Mouse (Mus musculus) yolk sac, embryonic 10.5 days (tissue): ENCODE measurements around the gene Ltk.
A peak's percentile ranks its signal among the peaks of the same experiment; 100 is the strongest.

Experiments
- DNase-seq: peaks from one replicate; pipeline ENCODE4 v3.0.0-alpha.2; 2017; ENCODE audit warnings: low spot score

Gene Ltk

GRCm38 (mm10) chr2:119760251-119760650 lies at the start of gene Ltk:
Ltk (minus strand) TSS chr2:119760431.
- DNase-seq, result no peak

GRCm38 (mm10) chr2:119808881-119809280 lies 48.6 kb upstream of the Ltk start:
- DNase-seq, result no peak

GRCm38 (mm10) chr2:119808438-119808837 lies 48.2 kb upstream of the Ltk start:
- no peak for DNase-seq

- DNase-seq, result no peak
These were observed 45.3 kb upstream of the Ltk start for GRCm38 (mm10) chr2:119805536-119805935.

DNA sequence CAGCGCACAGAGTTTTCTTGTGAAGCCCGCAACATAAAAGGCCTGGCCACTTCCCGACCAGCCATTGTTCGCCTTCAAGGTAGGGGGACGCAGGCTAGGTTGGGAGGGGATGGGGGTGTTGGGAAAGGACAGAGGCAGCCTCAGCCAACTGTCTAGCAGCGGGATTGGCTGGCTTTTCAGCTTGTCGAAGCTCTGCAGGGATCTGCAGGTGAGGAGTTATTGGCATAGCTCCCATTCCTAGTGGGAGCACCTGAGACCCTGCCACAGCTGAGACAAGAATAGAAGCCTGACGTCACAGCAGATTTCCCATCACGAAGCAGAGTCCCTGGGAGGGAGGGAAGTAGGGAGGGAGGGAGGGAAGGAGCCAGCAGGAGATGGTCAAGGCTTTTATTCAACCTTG lies 44.5 kb upstream of the Ltk start:
- DNase-seq, result no peak

- DNase-seq, result no peak
These were observed 44.0 kb upstream of the Ltk start for GRCm38 (mm10) chr2:119804275-119804628.

DNA sequence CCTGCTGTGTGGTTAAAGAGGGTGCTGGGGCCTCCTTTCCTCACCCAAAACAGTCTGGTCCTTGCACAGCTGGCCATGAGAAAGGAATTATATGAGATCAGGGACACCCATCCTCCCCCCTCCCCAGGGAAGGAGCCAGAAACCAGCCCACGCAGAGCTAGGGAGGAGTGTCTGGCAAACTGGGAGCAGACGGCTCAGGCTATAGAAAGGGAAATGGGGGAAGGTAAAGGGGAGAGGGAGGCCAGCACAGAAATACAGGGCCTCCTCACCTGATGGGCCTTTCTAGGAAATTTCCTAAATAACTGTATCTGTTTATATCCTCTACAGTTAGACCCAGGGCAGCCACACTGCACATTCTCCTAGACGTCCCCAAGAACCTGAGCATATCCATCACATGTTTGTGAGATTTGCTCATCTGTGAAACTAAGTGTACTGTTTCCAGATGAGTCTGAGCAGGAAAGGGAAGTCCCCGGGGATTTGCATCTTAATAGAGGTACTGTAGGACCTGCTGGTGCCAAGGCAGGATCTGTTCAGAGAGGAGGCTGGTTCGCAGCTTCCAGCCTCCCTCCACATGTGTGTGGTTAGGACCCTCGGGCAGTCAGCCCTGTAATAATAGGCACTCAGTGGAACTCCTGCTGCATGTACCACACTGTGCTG lies 43.5 kb upstream of the Ltk start:
- DNase-seq, result no peak

DNA sequence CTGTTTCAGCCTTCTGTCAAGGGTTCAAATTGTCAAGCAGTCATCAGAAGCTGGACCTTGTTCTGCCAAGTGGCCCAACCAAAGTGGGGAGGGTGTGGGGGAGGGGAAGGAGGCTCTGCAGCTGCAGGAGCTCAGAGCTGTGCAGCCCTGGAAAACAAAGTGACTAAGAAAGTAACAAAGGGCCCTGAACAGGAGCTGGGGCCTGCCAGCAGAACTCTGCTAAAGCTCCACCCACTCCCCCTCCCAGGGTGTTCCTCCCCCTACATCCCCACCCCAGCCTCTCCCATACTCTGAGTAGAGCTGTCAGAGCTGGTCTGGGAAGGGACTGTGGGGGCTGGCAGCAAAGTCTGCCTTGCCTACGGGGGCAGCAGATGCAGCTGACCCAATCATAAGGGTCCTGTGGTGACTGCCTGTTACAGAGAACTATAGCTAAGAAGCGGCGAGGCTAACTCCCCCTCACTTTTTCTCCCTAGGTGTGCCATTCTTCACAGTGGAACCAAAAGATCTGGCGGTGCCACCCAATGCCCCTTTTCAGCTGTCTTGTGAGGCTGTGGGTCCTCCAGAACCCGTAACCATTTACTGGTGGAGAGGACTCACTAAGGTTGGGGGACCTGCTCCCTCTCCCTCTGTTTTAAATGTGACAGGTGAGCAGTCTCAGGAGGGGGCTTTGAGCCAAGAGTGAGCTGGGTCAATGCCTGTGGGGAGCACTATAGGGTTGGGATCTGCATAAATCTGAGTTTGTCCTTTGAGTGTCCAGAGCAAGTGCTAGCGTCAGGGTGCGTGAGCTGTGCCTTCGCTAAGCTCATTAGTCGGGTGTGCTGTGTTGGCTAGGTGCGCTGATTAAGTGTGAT lies 42.8 kb upstream of the Ltk start:
- DNase-seq, result peak; percentile 27

DNA sequence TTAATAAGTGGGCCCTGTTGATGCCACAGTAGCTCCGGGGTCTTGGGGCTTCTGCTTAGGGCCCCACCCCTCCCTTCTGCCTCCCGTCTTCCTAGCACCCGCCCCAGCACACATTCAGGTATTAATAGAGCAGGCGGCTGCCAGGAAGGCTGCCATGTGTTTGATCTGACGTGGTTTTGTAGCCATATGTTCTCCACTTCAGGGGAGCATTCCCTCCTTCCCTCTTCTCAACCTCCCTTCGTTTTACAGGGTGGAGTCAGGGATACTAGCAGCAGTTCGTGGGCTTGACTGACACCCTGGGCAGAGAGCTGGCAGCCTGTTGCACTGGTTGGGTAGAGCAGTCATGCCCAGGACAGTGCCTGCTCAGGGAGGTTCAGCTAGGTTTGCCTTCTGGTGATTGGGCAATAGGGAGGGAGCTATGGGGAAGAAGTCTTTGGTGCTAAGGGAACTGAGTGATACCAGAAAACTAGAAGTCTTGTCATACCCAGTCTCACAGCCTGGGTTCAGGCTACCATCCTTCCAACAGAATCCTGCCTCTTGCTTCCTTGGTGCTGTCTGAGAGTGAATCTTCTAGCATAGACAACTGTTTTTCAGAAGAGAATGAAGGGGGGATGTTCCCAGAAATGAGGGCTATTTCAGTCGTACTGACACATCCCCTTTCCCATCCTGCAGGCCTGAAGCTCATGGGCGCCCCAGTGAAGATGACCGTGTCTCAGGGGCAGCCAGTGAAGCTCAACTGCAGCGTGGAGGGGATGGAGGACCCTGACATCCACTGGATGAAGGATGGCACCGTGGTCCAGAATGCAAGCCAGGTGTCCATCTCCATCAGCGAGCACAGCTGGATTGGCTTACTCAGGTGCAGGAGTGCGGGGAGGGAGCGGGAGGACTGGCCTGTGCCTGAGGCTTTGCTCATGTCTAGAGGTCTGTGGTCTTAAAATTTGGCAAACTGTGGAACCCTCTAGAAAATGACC lies 40.9 kb upstream of the Ltk start:
- no peak for DNase-seq

DNA sequence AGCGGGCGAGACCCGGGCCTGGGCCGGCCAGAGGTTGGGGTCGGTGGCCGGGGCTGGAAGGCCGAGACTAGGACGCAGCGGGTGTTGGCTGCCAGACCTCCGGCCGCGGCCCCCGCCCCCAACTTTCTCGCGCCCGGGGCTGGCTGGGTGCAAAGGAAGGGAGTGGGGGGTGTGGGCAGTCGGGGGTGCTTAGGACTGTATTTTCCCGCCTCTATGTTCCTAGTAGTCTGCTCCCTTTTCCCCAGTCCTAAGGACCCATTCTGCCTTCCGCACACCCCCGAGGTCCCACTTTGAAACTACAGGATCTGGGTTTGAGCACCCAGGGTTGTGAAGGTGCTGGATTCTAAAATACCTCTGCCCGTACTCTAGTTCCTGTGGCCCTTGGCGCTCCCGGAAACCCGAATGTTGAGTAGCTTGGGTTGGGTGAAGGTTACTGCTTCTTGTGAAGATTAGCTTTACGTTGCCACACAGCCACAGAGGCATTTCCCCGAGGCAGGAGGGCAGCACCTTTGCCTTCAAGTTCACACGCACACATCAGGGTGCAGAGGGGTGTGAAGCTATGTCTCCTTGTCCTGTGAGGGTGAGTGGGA lies 39.8 kb upstream of the Ltk start:
- no peak for DNase-seq

DNA sequence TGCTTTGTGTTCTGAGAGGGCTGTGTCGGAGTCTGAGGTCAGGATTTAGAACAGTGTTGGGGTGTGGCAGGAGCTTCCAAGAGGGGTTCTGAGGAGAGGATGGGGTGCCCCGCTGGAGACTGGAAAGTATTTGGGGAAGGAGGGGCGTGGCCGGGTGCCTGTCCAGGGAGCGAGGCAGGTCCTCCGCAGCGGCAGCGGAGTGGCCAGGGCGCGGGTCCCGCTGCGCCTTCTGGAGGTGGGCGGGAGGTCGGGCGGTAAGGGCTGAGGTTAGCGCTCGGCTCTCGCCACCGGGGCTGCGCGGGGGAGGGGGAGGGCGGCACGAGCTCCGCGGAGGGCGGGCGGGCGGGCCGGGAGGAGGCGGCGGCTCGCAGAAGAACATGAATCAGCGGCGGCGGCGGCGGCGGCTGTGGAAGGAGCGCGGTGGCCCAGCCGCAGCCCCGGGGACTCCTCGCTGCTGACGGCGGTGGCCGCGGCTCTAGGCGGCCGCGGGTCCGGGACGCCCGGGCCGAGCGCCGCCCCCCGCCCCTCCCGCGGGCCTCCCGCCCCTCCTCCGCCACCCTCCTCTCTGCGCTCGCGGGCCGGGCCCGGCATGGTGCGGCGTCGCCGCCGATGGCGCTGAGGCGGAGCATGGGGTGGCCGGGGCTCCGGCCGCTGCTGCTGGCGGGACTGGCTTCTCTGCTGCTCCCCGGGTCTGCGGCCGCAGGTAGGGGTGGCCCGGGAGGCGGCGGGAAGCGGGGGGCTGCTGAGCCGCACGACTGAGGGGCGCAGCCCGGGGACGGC lies 39.1 kb upstream of the Ltk start:
- peak; percentile 65 for DNase-seq

GRCm38 (mm10) chr2:119798246-119798927 lies 38.2 kb upstream of the Ltk start:
- no peak for DNase-seq

- no peak for DNase-seq
These were observed 37.1 kb upstream of the Ltk start, which contains the start of gene Tyro3 for GRCm38 (mm10) chr2:119797279-119797783. Tyro3 (plus strand) TSS chr2:119797733.

GRCm38 (mm10) chr2:119789996-119790395 lies 29.8 kb upstream of the Ltk start:
- no peak for DNase-seq

GRCm38 (mm10) chr2:119787206-119787883 lies 27.1 kb upstream of the Ltk start, which contains the start of gene Rpap1:
Rpap1 (minus strand) TSS chr2:119787537.
- peak; percentile 86 for DNase-seq

DNA sequence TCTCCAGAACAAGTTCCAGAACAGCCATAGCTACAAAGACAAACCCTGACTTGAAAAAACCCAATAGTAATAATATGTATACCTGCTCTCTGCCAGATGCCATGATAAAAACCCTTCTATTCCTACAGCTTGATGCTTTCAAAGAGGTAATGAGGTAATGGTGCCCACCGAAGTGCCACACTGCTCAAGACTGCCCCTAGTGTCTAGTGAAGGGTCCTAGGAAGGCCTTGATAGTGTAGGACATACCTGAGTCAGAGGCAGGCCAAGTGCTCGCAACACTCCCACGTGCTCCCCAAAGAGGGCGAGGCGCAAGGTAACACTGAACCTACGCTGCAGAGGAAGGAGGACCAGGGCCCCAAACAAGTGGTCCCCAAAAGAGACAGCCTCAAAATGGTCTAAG lies 7.0 kb upstream of the Ltk start:
- DNase-seq, result no peak

GRCm38 (mm10) chr2:119763924-119764323 lies 3.7 kb upstream of the Ltk start:
- DNase-seq, result no peak

DNA sequence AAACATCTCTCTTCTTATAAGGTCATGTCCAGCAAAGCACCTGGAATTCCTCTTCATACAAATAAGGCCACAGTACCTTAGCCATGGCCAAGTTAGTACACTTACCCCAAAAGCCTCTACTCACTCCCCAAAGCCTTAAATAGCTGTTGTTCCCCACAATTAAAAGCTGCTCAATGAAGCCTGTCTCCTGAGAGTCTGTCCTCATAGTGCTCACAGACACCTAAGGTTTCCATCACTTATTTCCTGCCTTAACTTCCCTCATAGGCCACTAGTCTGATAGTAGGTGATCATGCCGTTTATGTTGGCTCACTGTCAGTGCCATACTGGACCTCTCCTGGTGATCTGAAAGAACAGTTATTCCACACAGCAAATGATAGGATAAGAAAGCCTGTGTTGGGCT lies 2.0 kb upstream of the Ltk start:
- no peak for DNase-seq
